Mouse (Mus musculus): ENCODE data around the gene Def6.

- TF ChIP-seq GATA1 (IDR thresholded peaks at IDR 0.05; ENCODE audit: borderline replicate concordance, low read length) (no peak), FLI1 (IDR thresholded peaks at IDR 0.05; ENCODE audit: low read length) (no peak)
Observed at GRCm38 (mm10) chr17:28172690-28173089, 34.9 kb upstream of the Def6 start.

All from megakaryocyte, embryonic 14.5 days (primary cell).